In genomic region chr7:139009786-139010502, GRCm38 (mm10) we compare ENCODE assay signal across 29 mouse cellular contexts.
DNase-seq lines count a peak whose midpoint lies in the region; TF ChIP-seq lines count a peak whose summit lies in the region.
"Had no signal": no experiment of that assay in that cellular context is flagged by ENCODE, and none has a peak within 500 bp of the region (broad histone marks: within the 10 kb centered on the region; RNA-seq: fewer than 3 reads in every experiment).

No protein-coding gene starts in this region.

- TF ChIP-seq CTCF in layer of hippocampus, adult 2 months (conservative IDR thresholded peaks at IDR 0.05) = no peak

- H3K27ac ChIP-seq in layer of hippocampus, adult 2 months = peak overlapping the region; percentile 18; the same call in 1 of the 2 replicates
- H3K27ac ChIP-seq: embryonic facial prominence, embryonic 12.5 days; gastrocnemius, adult 2 months; heart, adult 2 months; heart, embryonic 13.5 days; kidney, embryonic 15.5 days; liver, embryonic 13.5 days; neural tube, embryonic 15.5 days; stomach, embryonic 15.5 days had no signal

- DNase-seq in cerebellum, postnatal 25 days = peak; percentile 47 to 66
- no peak for DNase-seq in cerebellum, adult 8-10 months
- no peak for DNase-seq in layer of hippocampus, adult 2 months (ENCODE audit: low spot score in 2 of 2)
- DNase-seq in layer of hippocampus, adult 9-11 months = no peak
- DNase-seq in adipocyte (ENCODE audit: low spot score) = peak; percentile 23
- DNase-seq in brain, adult 2 months (ENCODE audit: low read depth, low spot score) = peak; percentile 61
- DNase-seq: adrenal gland, adult 2 months; adrenal gland, postnatal 36 days; B cell, adult 2 months; cerebellum, adult 11 months; embryo, embryonic 11 days; gastrocnemius, adult 2 months; gastrocnemius, postnatal 36 days; heart, adult 2 months; heart, postnatal 10 days; kidney, adult 18-20 months; kidney, postnatal 25 days; left cerebral cortex, postnatal 4 days; liver, embryonic 13.5 days; lung, adult 18-20 months; lung, postnatal 4 days; retina, postnatal 1 day; right cerebral cortex, postnatal 14 days had no signal

- no peak overlapping the region for H3K4me3 ChIP-seq in layer of hippocampus, adult 2 months
- H3K4me3 ChIP-seq: embryonic facial prominence, embryonic 12.5 days; gastrocnemius, adult 2 months; heart, adult 2 months; heart, embryonic 13.5 days; kidney, embryonic 15.5 days; liver, embryonic 13.5 days; megakaryocyte, embryonic 14.5 days; neural tube, embryonic 15.5 days; stomach, embryonic 15.5 days had no signal

Comparison
In these comparisons a context has a peak if more than half of its experiments do, and no peak if none do; other contexts are left out.
1. DNase-seq: peak in cerebellum, postnatal 25 days (2 of 2), adipocyte (single experiment) and brain, adult 2 months (single experiment); none in cerebellum, adult 8-10 months (single experiment), layer of hippocampus, adult 2 months (0 of 2) and layer of hippocampus, adult 9-11 months (single experiment).